Comparison of ENCODE assay signal across 40 mouse cellular contexts in the genomic region with DNA sequence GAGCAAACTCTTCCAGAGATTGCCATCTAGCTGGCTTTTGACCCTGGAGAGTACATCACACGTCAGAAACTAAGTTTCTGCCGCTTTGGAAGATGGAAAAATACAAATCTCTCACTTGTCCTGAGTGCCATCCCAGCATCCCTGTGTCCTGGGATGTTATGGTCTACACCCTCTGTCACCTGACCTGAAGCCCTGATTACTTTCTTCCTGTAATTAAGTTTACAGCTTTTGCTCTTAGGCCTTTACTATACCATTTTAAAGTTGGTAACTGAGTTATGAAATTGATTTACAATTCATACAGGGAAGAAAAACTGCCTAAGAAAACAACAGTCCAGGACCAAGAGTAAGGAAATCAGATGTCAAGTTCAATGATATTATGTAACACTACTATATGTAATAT. TPM values are rescaled to one million over a fixed set of nuclear protein-coding genes. Genes with fewer than 3 reads are reported as not detected.
"Had no signal": no experiment of that assay in that cellular context is flagged by ENCODE, and none has a peak within 500 bp of the region (broad histone marks: within the 10 kb centered on the region; RNA-seq: fewer than 3 reads in every experiment).

No protein-coding gene starts in this region.

- H3K9ac ChIP-seq: forebrain, postnatal 0 days; heart, embryonic 13.5 days; heart, embryonic 15.5 days; hindbrain, embryonic 13.5 days; hindbrain, embryonic 15.5 days; limb, embryonic 13.5 days; limb, embryonic 15.5 days; liver, embryonic 12.5 days had no signal

- H3K9me3 ChIP-seq: heart, embryonic 13.5 days; heart, embryonic 15.5 days; hindbrain, embryonic 13.5 days; hindbrain, embryonic 15.5 days; limb, embryonic 13.5 days; limb, embryonic 15.5 days; liver, embryonic 12.5 days had no signal

- H3K27me3 ChIP-seq: heart, embryonic 15.5 days; hindbrain, embryonic 13.5 days; hindbrain, embryonic 15.5 days; limb, embryonic 13.5 days; limb, embryonic 15.5 days; liver, embryonic 12.5 days had no signal

- H3K4me1 ChIP-seq: heart, embryonic 13.5 days; heart, embryonic 15.5 days; hindbrain, embryonic 15.5 days; limb, embryonic 13.5 days; limb, embryonic 15.5 days; liver, embryonic 12.5 days had no signal

- H3K27ac ChIP-seq: heart, adult 2 months; heart, embryonic 13.5 days; heart, embryonic 15.5 days; hindbrain, embryonic 13.5 days; hindbrain, embryonic 15.5 days; hindbrain, postnatal 0 days; limb, embryonic 13.5 days; limb, embryonic 15.5 days; liver, embryonic 12.5 days had no signal

- H3K4me2 ChIP-seq: heart, embryonic 11.5 days; heart, embryonic 13.5 days; heart, embryonic 15.5 days; hindbrain, embryonic 13.5 days; hindbrain, embryonic 15.5 days; limb, embryonic 13.5 days; limb, embryonic 15.5 days; liver, embryonic 12.5 days had no signal

- DNase-seq: forebrain, postnatal 0 days; gastrocnemius, postnatal 14 days; gastrocnemius, postnatal 36 days; heart, adult 2 months; heart, postnatal 14 days; heart, postnatal 36 days; kidney, adult 18-20 months; kidney, adult 8-10 months; kidney, postnatal 10 days; kidney, postnatal 25 days; kidney, postnatal 4 days; layer of hippocampus, adult 9-11 months; layer of hippocampus, postnatal 36 days; left cerebral cortex, postnatal 4 days had no signal

- H3K36me3 ChIP-seq: heart, embryonic 13.5 days; heart, embryonic 15.5 days; hindbrain, embryonic 13.5 days; hindbrain, embryonic 15.5 days; limb, embryonic 13.5 days; limb, embryonic 15.5 days; liver, embryonic 12.5 days had no signal

- H3K4me3 ChIP-seq: heart, adult 2 months; heart, embryonic 13.5 days; heart, embryonic 15.5 days; hindbrain, embryonic 13.5 days; hindbrain, embryonic 15.5 days; limb, embryonic 13.5 days; limb, embryonic 15.5 days; liver, embryonic 12.5 days had no signal

- ATAC-seq: forebrain, postnatal 0 days; hindbrain, postnatal 0 days; liver, embryonic 12.5 days had no signal

RNA-seq across cellular contexts. Expression of gene Gm11214, which starts 19.3 kb away (rescaled TPM):
- total RNA-seq: forebrain, postnatal 0 days; gastrocnemius, adult 18-20 months; gastrocnemius, adult 8-10 months; gastrocnemius, postnatal 14 days; gastrocnemius, postnatal 36 days; heart, adult 2 months; heart, postnatal 14 days; heart, postnatal 36 days; hematopoietic stem cell, adult 5-6 weeks; hindbrain, postnatal 0 days; layer of hippocampus, adult 18-20 months; layer of hippocampus, adult 8-10 months; layer of hippocampus, postnatal 14 days; layer of hippocampus, postnatal 36 days; left cerebral cortex, adult 18-20 months; left cerebral cortex, postnatal 10 days; left cerebral cortex, postnatal 25 days; left cerebral cortex, postnatal 4 days; liver, adult 2 months had no signal
- polyA plus RNA-seq: forebrain, postnatal 0 days; gonadal fat pad, adult 2 months; heart, adult 2 months; heart, embryonic 11.5 days; heart, embryonic 13.5 days; heart, embryonic 15.5 days; heart, postnatal 0 days; hindbrain, embryonic 11.5 days; hindbrain, embryonic 13.5 days; hindbrain, embryonic 15.5 days; hindbrain, postnatal 0 days; intestine, embryonic 14.5 days; kidney, embryonic 14.5 days; kidney, embryonic 16.5 days; limb, embryonic 11.5 days; limb, embryonic 13.5 days; limb, embryonic 15.5 days; liver, adult 2 months; liver, embryonic 12.5 days had no signal
